Mouse (Mus musculus): ENCODE results near the gene Gm37240. TPM values are rescaled to one million over a fixed set of nuclear protein-coding genes. Genes with fewer than 3 reads are reported as not detected.

The Gm37240 gene
- polyA plus RNA-seq, 1 experiment from 2014 or later: 0.08 TPM

DNA sequence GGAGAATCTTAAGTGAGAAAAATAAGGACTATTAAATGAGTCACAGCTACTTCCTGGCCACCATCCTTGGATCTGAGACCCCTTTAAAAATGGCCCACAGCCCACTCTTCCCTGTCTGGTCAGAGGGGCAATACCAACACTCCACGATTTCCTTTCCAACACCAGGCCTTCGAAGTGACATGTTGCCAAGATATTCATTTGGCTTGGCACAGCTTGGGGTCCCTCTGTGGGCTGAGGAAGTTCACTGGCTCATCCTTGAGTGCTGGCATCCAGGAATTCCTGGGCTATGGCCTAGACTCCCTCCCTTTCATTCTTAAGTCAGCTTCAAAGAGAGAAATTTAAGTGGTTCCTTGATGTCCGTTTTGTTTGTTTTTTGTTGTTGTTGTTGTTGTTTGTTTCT, 576.1 kb downstream of the Gm37240 start:
- no peaks in the 10 kb centered on the region for H3K36me3 ChIP-seq
- no peak overlapping the region for H3K4me2 ChIP-seq
- no peak overlapping the region for H3K9ac ChIP-seq
- H3K27ac ChIP-seq: no peak overlapping the region
- no peaks in the 10 kb centered on the region for H3K9me3 ChIP-seq
- ATAC-seq (ENCODE audit: low FRiP score): no peak
- peaks cover 6% of the 10 kb centered on the region for H3K4me1 ChIP-seq (replicated peaks)
- 96% methylated on average over 3 of the region's 3 CpGs for WGBS
- H3K27me3 ChIP-seq: no peaks in the 10 kb centered on the region
- H3K4me3 ChIP-seq: no peak overlapping the region

DNA sequence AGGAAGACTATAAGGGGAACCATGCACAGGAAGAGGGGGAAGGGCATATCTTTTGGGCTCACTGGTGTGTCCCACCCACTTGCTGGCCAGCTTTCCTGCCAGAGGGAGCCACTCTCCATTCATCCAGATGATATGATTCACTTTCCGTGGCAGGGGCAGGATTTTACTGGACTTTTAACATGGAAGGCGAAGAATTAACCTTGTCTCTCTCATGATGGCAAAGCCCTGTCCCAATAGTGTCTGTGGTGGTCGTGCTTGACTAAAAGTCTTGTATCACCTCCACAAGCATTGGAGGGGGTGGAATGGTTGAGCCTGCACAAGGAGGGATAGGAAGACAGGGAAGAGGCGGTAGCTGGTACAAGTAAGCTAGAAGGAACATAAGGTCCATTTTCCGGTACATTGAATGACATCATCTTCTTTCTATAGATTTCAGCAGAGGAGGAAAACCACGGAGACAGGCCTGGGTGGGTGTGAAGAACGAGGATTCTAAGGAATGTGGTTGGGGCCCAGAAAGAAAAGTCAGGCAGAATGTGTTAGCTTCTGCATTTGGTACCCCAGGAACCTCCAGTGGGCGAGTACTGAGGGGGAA, 576.8 kb downstream of the Gm37240 start:
- WGBS: 80% methylated on average over 8 of the region's 8 CpGs
- ATAC-seq (ENCODE audit: low FRiP score): no peak
- H3K9me3 ChIP-seq: no peaks in the 10 kb centered on the region

DNA sequence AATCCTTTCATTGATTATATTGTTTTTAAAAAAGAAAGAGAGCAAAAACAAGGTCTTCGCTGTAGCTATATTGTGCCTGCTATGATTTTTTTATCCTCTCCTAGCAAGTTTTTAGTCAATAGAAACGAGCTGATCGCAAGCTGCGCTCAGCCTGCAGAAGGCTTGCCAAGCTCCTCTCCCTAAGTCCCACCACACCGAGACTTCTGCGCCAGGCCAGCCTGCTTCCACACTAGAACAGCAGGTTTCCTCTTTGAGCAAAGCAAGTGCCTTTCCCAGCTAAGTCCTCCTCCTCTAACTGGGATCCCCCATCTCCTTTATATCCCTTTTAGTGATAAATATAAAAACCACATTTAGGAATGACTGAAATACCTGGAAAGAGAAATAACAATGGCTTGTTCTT, 578.1 kb downstream of the Gm37240 start:
- no peaks in the 10 kb centered on the region for H3K36me3 ChIP-seq
- no peak overlapping the region for H3K4me3 ChIP-seq
- H3K27ac ChIP-seq: no peak overlapping the region
- peaks cover 6% of the 10 kb centered on the region for H3K4me1 ChIP-seq (replicated peaks)
- H3K27me3 ChIP-seq: no peaks in the 10 kb centered on the region
- WGBS: 86% methylated on average over 6 of the region's 6 CpGs
- ATAC-seq (ENCODE audit: low FRiP score): no peak
- no peaks in the 10 kb centered on the region for H3K9me3 ChIP-seq
- H3K9ac ChIP-seq: no peak overlapping the region
- H3K4me2 ChIP-seq: no peak overlapping the region

More for the DNA sequence above, 576.8 kb downstream of the Gm37240 start:
- Histone ChIP-seq H3K9ac (no peak overlapping the region), H3K4me3 (no peak overlapping the region), H3K27me3 (no peaks in the 10 kb centered on the region), H3K27ac (no peak overlapping the region), H3K4me1 (replicated peaks) (peaks cover 6% of the 10 kb centered on the region), H3K4me2 (no peak overlapping the region), H3K36me3 (no peaks in the 10 kb centered on the region)

DNA sequence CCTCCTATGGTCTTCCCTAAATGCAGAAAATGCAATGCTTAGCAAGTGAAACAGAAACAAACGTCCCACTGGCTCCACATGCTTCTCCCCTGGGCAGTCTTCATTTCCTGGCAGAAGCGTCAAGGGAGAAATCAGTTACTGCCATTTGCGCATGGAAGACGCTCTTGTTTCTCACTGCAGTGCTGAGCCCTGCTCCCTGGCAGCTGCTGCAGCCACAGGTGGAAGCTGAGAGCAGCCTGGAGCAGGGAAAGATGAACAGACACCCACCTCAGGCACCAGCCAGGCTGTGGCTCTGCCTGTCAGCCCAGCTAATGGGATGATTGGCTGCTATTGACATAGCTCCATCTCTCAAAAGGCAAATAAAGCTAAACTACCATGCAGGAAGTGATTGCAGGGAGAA, 578.6 kb downstream of the Gm37240 start:
- no peak for ATAC-seq (ENCODE audit: low FRiP score)
- WGBS: 60% methylated on average over 4 of the region's 4 CpGs

DNA sequence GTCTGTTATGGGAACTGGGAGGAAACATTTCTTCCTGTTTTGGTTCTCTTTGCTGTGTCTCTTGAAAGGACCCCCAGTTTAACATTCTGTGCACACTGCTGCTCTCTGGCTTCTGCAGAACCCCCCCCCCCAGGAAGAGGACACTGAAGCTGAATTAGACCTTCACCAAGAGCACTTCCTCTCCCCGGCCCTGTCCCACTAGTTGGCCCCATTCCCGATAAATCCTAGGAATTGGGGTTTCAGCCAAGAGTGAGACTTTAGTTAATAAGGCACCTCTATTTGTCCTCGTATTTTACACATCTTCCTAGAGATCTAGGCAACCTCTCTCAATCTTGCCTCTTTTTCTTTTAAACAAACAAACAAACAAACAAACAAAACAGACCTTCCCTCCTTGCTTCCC, 585.5 kb downstream of the Gm37240 start:
- no peak overlapping the region for H3K9ac ChIP-seq
- no peak overlapping the region for H3K27ac ChIP-seq
- H3K36me3 ChIP-seq: no peaks in the 10 kb centered on the region
- ATAC-seq (ENCODE audit: low FRiP score): no peak
- no peak overlapping the region for H3K4me3 ChIP-seq
- 86% methylated on average over 3 of the region's 3 CpGs for WGBS
- H3K9me3 ChIP-seq: 0 out of 2 replicates have a peak, but pooled peaks cover 1% of the 10 kb centered on the region
- H3K4me2 ChIP-seq: no peak overlapping the region
- H3K27me3 ChIP-seq: no peaks in the 10 kb centered on the region
- peaks cover 8% of the 10 kb centered on the region for H3K4me1 ChIP-seq (replicated peaks)

More for the DNA sequence above, 578.6 kb downstream of the Gm37240 start:
- Histone ChIP-seq H3K9me3 (no peaks in the 10 kb centered on the region), H3K4me3 (no peak overlapping the region), H3K27me3 (no peaks in the 10 kb centered on the region), H3K36me3 (no peaks in the 10 kb centered on the region), H3K27ac (no peak overlapping the region), H3K4me1 (replicated peaks) (peaks cover 4% of the 10 kb centered on the region), H3K4me2 (no peak overlapping the region), H3K9ac (no peak overlapping the region)

DNA sequence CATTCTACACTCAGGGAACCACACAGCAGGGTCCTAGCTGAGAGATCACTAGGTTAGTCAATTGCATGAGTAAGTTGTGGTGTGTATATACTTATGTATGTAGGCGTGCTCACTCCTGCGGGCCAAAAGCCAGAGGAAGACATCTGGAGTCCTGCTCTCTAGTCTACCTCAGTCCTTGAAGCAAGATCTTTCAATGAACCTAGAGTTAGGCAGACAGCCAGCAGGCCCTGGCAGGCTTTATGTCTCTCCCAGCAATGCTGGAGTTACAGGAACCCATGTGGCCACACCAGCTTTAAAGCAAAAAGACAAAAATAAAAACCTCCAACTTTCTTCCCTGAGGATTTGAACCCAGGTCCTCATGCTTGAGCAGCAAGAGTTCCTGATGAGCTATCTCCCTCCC, 586.0 kb downstream of the Gm37240 start:
- Histone ChIP-seq H3K4me1 (replicated peaks) (peaks cover 8% of the 10 kb centered on the region), H3K4me2 (no peak overlapping the region), H3K4me3 (no peak overlapping the region), H3K9me3 (0 out of 2 replicates have a peak, but pooled peaks cover 6% of the 10 kb centered on the region), H3K27me3 (no peaks in the 10 kb centered on the region), H3K36me3 (no peaks in the 10 kb centered on the region), H3K9ac (no peak overlapping the region), H3K27ac (no peak overlapping the region)
- 95% methylated on average over 2 of the region's 2 CpGs for WGBS
- ATAC-seq (ENCODE audit: low FRiP score): no peak

DNA sequence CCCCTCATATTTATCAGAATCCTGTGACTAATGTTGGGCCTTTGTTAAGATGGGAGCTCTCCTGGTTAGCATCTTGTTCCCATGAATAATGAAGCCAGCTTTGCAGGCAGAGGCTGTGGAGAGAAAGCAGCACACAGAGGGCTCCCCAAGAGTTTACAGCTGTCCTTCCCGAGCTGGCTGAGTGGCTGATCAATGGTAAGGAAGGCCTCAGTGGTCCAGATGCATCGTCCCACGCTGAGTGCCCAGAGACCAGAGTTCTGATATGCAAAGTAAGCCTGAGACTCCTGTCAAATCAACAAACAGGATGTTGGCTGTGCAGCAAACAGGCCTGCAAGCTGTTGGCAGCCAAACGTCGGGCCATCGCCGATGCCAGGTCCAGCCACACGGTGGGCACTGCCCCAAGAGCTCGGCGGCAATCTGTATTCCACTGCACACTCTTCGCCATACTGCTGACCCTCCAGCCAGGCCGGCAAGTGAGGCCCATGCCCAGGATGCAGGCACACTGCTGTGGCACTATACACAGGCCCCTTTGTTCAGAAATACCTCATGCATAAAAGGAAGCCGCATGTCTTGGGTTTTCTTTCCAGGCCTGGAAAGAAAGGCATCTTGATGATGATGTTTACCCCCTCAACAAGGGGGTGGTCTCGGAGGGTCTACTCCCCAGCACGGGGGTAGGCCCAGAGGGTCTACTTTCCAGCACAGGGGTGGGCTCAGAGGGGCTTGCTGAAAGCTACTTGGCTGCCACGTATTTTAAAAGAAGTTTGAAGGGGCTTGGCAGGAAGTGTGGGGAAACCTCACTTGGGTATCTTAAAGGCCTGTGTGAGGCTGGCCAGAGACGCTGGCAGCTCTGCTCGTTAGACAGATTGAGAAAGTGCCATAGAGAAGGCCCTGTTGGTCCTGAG, 587.4 kb downstream of the Gm37240 start:
- Histone ChIP-seq H3K27me3 (no peaks in the 10 kb centered on the region), H3K4me2 (no peak overlapping the region), H3K4me1 (replicated peaks) (peaks cover 8% of the 10 kb centered on the region), H3K9ac (no peak overlapping the region), H3K4me3 (no peak overlapping the region), H3K9me3 (0 out of 2 replicates have a peak, but pooled peaks cover 6% of the 10 kb centered on the region), H3K36me3 (no peaks in the 10 kb centered on the region), H3K27ac (peak overlapping the region; percentile 74)
- ATAC-seq (ENCODE audit: low FRiP score): peak; percentile 97
- WGBS: 52% methylated on average over 18 of the region's 18 CpGs

DNA sequence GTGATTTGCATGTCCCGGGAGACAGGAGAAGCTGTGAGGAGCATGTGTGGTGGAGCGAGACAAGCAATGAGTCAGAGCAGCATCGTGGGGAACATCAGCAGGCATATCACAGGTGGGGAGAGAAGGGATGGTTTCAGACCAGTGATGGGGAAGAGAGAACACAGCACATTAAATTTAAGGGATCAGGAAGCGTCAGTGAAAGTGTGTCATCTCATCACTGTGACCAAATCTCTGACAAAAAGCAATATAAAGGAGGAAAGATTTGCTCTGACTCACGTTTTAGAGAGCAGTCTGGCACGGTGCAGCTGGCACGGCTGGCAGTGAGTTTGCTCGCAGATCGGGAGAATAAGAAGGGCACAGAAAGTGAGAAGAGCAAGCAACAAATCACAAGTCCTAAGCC, 592.1 kb downstream of the Gm37240 start:
- Histone ChIP-seq H3K4me1 (replicated peaks) (peaks cover 8% of the 10 kb centered on the region), H3K4me2 (no peak overlapping the region), H3K9me3 (0 out of 2 replicates have a peak, but pooled peaks cover 6% of the 10 kb centered on the region), H3K27me3 (no peaks in the 10 kb centered on the region), H3K9ac (no peak overlapping the region), H3K4me3 (no peak overlapping the region), H3K36me3 (no peaks in the 10 kb centered on the region), H3K27ac (no peak overlapping the region)
- 74% methylated on average over 9 of the region's 9 CpGs for WGBS
- ATAC-seq (ENCODE audit: low FRiP score): no peak

DNA sequence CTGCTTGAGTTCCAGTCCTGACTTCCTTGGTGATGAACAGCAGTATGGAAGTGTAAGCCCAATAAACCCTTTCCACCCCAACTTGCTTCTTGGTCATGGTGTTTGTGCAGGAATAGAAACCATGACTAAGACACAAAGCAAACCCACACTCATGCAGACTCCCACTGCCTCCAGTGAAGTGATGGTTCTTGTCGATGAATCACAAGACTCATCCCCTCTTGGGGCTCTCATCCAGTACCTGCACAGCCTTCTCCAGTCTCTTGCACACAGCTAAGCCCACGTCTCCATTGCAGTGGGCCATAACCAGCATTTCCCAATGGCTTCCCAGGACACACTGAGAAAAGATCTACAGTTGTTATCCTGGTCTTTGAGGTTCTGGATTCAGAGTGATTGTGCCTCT, 599.7 kb downstream of the Gm37240 start:
- Histone ChIP-seq H3K4me1 (replicated peaks) (no peaks in the 10 kb centered on the region), H3K4me3 (no peak overlapping the region), H3K27me3 (no peaks in the 10 kb centered on the region), H3K27ac (no peak overlapping the region), H3K36me3 (no peaks in the 10 kb centered on the region), H3K4me2 (no peak overlapping the region), H3K9ac (no peak overlapping the region), H3K9me3 (no peaks in the 10 kb centered on the region)
- 87% methylated on average over 2 of the region's 2 CpGs for WGBS
- no peak for ATAC-seq (ENCODE audit: low FRiP score)

DNA sequence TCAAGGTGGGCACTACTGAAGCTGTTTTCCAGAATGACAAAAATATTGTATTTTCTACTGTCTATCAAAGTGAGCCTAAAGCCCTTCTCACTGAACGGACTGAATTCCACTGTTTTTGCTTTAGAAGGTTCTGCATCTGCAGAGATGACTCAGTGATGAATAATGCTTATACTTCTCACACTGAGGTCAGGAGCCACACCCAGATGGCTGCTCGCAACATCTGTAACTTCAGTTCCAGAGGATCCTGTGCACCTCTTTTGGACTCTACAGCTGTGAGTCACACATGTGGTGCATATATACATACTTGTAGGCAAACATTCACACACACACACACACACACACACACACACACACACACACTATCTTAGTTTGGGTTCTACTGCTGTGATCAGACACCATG, 602.8 kb downstream of the Gm37240 start:
- no peak overlapping the region for H3K4me2 ChIP-seq
- H3K9me3 ChIP-seq: no peaks in the 10 kb centered on the region
- no peak overlapping the region for H3K27ac ChIP-seq
- H3K4me1 ChIP-seq (replicated peaks): no peaks in the 10 kb centered on the region
- H3K27me3 ChIP-seq: no peaks in the 10 kb centered on the region
- no peaks in the 10 kb centered on the region for H3K36me3 ChIP-seq
- H3K9ac ChIP-seq: no peak overlapping the region
- ATAC-seq (ENCODE audit: low FRiP score): no peak
- no peak overlapping the region for H3K4me3 ChIP-seq
- WGBS: 89% methylated on average over 2 of the region's 2 CpGs

DNA sequence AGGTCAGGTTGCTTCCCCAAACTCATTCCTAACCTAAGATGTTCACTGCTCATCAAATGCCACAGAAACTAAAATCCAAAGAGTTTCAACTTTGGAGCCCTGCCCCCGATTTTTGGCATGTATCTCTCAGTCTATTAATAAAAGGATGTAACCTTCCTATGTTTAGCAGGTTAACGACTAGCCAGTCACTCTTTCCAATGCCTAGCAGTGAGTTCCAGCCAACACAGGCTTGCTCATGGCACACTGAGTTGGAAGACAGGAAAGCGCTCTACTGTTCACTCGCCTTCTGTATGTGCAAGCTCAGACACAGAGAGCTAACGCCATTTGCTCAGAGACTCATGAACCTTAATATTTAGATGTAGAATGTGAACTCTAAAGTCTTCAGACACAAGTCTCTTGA, 604.5 kb downstream of the Gm37240 start:
- H3K4me2 ChIP-seq: no peak overlapping the region
- H3K36me3 ChIP-seq: no peaks in the 10 kb centered on the region
- H3K9ac ChIP-seq: no peak overlapping the region
- H3K4me1 ChIP-seq (replicated peaks): no peaks in the 10 kb centered on the region
- no peaks in the 10 kb centered on the region for H3K9me3 ChIP-seq
- H3K27ac ChIP-seq: no peak overlapping the region
- ATAC-seq (ENCODE audit: low FRiP score): no peak
- H3K4me3 ChIP-seq: no peak overlapping the region
- no peaks in the 10 kb centered on the region for H3K27me3 ChIP-seq
- WGBS: 89% methylated on average over 5 of the region's 5 CpGs

DNA sequence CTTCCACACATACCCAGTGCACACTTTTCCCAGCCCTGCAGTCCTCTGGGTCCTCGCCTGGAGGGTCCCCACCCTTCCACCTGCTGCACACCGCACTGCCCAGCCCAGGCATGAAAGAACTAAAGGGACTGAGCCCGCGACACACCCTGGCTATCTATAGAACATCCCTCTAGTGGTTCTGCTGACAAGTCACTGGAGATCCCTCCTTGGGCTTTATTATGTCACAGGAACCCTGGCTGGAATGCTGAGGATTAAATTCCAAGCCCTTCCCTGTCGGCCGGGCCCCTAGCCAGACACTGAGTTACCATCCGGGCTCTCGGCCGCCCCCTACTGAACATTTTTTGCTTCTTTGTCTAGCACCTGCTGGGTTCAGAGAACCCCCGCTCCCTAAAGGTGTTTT, 612.2 kb downstream of the Gm37240 start:
- no peaks in the 10 kb centered on the region for H3K27me3 ChIP-seq
- H3K4me3 ChIP-seq: no peak overlapping the region
- H3K9ac ChIP-seq: no peak overlapping the region
- H3K9me3 ChIP-seq: no peaks in the 10 kb centered on the region
- no peaks in the 10 kb centered on the region for H3K4me1 ChIP-seq (replicated peaks)
- H3K4me2 ChIP-seq: no peak overlapping the region
- WGBS: 54% methylated on average over 10 of the region's 10 CpGs
- ATAC-seq (ENCODE audit: low FRiP score): no peak
- H3K27ac ChIP-seq: no peak overlapping the region
- H3K36me3 ChIP-seq: no peaks in the 10 kb centered on the region

DNA sequence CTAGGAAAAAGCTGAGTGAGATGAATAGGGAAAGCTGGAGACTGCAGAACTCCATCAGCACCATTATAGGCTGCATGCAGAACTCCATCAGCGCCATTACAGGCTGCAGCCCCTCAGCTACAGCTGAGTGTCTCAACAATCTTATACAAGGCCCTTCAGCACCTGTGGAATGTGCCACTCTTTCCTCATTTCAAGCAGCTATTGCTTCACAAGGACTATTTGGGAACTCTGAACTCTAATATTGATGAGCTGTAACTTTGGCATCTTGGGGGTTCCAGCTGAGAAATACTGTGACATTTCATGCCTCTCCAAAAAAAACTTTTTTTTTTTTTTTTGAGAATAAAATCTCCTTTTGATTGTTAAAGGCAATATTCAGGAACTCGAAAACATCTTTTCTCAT, 615.8 kb downstream of the Gm37240 start:
- Histone ChIP-seq H3K4me3 (no peak overlapping the region), H3K9ac (no peak overlapping the region), H3K4me2 (no peak overlapping the region), H3K9me3 (no peaks in the 10 kb centered on the region), H3K27me3 (no peaks in the 10 kb centered on the region), H3K27ac (no peak overlapping the region), H3K36me3 (no peaks in the 10 kb centered on the region), H3K4me1 (replicated peaks) (no peaks in the 10 kb centered on the region)
- WGBS: 87% methylated on average over 2 of the region's 2 CpGs
- ATAC-seq (ENCODE audit: low FRiP score): no peak
